Mouse (Mus musculus) right cerebral cortex, adult 2 months (tissue): ENCODE measurements at regions not wholly inside any gene's neighbourhood (a gene's known extent, or its start where the extent isn't known, plus 50 kb on each side); places are given as distances from the start of the nearest gene placed in this dataset.

Source experiments
- DNase-seq, 2 experiments: peaks; one replicate each; pipeline ENCODE4 v3.0.0; 2021 to 2022; ENCODE audit warnings: low spot score in 2 of 2

GRCm38 (mm10) chr8:36304809-36305208 is 539.2 kb downstream of the Gm19410 start:
- DNase-seq, result no peak

GRCm38 (mm10) chr8:36306336-36306735 is 540.7 kb downstream of the Gm19410 start:
- DNase-seq, result no peak

- no peak for DNase-seq
Measured at GRCm38 (mm10) chr8:36307496-36307895, 541.9 kb downstream of the Gm19410 start.

- no peak for DNase-seq
Measured at GRCm38 (mm10) chr8:36308056-36308455, 542.5 kb downstream of the Gm19410 start.

GRCm38 (mm10) chr8:36309326-36309725 is 543.7 kb downstream of the Gm19410 start:
- no peak for DNase-seq

- DNase-seq, result no peak
Measured at GRCm38 (mm10) chr8:36309952-36310351, 544.4 kb downstream of the Gm19410 start.

GRCm38 (mm10) chr8:36311734-36312133 is 546.1 kb downstream of the Gm19410 start:
- no peak for DNase-seq

- no peak for DNase-seq
Measured at GRCm38 (mm10) chr8:36312963-36313362, 547.4 kb downstream of the Gm19410 start.

GRCm38 (mm10) chr8:36318396-36318795 is 552.8 kb downstream of the Gm19410 start:
- no peak for DNase-seq

- no peak for DNase-seq
Measured at GRCm38 (mm10) chr8:36318884-36319283, 553.3 kb downstream of the Gm19410 start.

GRCm38 (mm10) chr8:36319314-36319959 is 553.8 kb downstream of the Gm19410 start:
- no peak for DNase-seq

GRCm38 (mm10) chr8:36322125-36322524 is 556.5 kb downstream of the Gm19410 start:
- DNase-seq, result no peak

GRCm38 (mm10) chr8:36322578-36322977 is 557.0 kb downstream of the Gm19410 start:
- DNase-seq, result no peak

GRCm38 (mm10) chr8:36338628-36339027 is 573.0 kb downstream of the Gm19410 start:
- no peak for DNase-seq

GRCm38 (mm10) chr8:36339449-36339848 is 573.9 kb downstream of the Gm19410 start:
- no peak for DNase-seq

GRCm38 (mm10) chr8:36340454-36340853 is 574.9 kb downstream of the Gm19410 start:
- no peak for DNase-seq

- no peak for DNase-seq
Measured at GRCm38 (mm10) chr8:36341965-36342364, 576.4 kb downstream of the Gm19410 start.

GRCm38 (mm10) chr8:36342650-36343049 is 577.1 kb downstream of the Gm19410 start:
- no peak for DNase-seq

GRCm38 (mm10) chr8:36346682-36347324 is 581.2 kb downstream of the Gm19410 start:
- DNase-seq, result peak; percentile 89

GRCm38 (mm10) chr8:36348067-36348466 is 582.5 kb downstream of the Gm19410 start:
- DNase-seq, result no peak

- no peak for DNase-seq
Measured at GRCm38 (mm10) chr8:36354926-36355325, 589.3 kb downstream of the Gm19410 start.

GRCm38 (mm10) chr8:36358998-36359397 is 593.4 kb downstream of the Gm19410 start:
- DNase-seq, result no peak

- peak; percentile 81 to 85 for DNase-seq
Measured at GRCm38 (mm10) chr8:36361255-36361654, 595.7 kb downstream of the Gm19410 start.

- DNase-seq, result no peak
Measured at GRCm38 (mm10) chr8:36361818-36362217, 596.2 kb downstream of the Gm19410 start.
